Mouse (Mus musculus) leukemia stem cell, adult 10-12 weeks (primary cell): Measurements from ENCODE around the gene Dlgap4. TPM values are rescaled to one million over a fixed set of nuclear protein-coding genes. Genes with fewer than 3 reads are reported as not detected.

ENCODE experiments used
- polyA plus RNA-seq: library from polyadenylated mRNA; stranded (reverse); fragments of >175 nt; gene quantifications from 2 replicates; pipeline ENCODE4 v1.2.3, GENCODE M21; 2012; ENCODE audit warnings: low replicate concordance

Dlgap4 gene
- 15.5 and 21.3 TPM in 2 replicates for polyA plus RNA-seq

DNA sequence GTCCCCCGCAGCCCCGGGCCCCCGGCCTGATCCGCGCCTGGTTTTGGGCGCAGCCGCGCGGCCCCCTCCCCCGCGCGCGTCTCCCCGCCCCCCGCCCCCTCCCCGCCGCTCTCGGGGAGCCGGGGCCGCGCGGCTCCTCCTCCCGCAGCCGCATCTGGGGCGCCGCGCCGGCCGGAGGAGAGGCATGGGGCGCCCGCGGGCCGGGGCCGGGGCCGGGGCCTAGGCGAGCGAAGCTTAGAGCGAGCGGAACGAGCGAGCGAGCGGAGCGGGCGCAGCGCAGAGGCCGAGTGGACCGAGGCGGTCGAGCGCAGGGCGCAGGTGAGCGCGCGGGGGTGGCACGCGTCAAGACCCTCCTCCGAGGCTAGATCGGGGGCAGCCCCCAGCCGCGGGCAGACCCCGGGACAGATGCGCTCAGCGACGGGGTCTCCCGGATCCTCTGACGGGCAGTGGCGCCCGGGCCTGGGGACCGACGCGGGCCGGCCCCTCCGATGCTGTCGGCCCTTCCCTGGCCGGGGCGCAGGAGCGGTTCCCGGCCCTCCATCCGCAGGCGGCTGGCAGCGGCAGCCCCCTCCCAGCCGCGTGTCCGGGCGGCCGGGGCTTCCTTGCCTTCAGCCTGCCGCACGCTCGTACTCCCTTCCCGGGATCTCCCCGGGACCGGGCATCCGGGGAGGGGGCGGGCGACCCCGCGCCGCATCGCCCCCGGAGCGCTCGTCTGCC is at the start of gene Dlgap4:
Gene Dlgap4 (plus strand): TSS at position 165 of the 717 bp plus-strand sequence.

GRCm38 (mm10) chr2:156774738-156775454 is 161.4 kb downstream of the Dlgap4 start, which contains the start of gene Myl9:
Gene Myl9, plus strand, starts transcription at chr2:156775420.

Other genes starting within 250 kb of the Dlgap4 start
- gene Epb41l1, start 192.8 kb upstream of the Dlgap4 start, polyA plus RNA-seq, result 1.8 and 5.8 TPM in 2 replicates
- gene Aar2, start 66.1 kb upstream of the Dlgap4 start, polyA plus RNA-seq, result 5.8 and 25.8 TPM in 2 replicates
- 3.3 and 6.0 TPM in 2 replicates for gene Myl9, start 161.7 kb downstream of the Dlgap4 start, polyA plus RNA-seq
- gene Tgif2, start 226.3 kb downstream of the Dlgap4 start, polyA plus RNA-seq, result 41.9 and 55.4 TPM in 2 replicates
- 0.53 and 1.4 TPM in 2 replicates for gene 4930518I15Rik, start 244.2 kb downstream of the Dlgap4 start, polyA plus RNA-seq
- 72.8 and 128 TPM in 2 replicates for gene Rab5if, start 249.4 kb downstream of the Dlgap4 start, polyA plus RNA-seq